In the genomic region with DNA sequence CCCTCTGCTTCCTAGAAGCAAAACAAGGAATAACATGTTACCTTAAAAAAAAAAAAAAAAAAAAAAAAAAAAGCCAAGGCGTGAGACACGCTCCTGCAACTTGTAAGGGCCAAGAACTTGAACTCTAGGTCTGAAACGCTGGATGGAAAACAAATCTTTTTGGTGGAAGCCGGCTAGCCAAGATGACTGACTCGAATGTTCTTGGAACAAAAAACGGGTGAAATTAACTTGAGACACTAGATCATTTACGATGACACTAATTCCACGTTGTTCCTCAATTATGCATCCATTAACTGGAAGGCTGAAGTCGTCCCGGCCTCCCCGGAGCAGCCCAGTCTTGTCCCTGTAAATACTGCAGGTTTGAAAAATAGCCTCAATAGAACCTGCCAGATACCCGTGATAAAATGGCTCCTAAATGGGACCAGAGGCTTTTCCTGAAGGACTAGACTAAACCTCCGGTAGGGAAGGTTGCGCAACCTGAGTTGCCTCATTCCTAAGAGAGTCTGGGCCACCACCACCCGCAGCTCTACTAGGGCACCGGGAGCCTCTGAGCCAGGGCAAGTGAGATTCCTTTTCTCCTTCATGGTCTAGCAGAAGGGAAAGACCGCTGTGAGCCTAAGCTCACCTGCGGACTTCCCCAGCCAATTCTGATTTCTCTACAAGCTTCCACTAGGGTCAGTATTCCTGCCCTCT, we compare ENCODE assay signal across 7 mouse cellular contexts. TPM values are rescaled to one million over a fixed set of nuclear protein-coding genes. Genes with fewer than 3 reads are reported as not detected.
DNase-seq lines count a peak whose midpoint lies in the region; ATAC-seq and TF ChIP-seq lines count a peak whose summit lies in the region.

No protein-coding gene starts in this region.

- H3K4me1 ChIP-seq in lung, embryonic 15.5 days, result peaks cover 25% of the 10 kb centered on the region
- peaks cover 2% of the 10 kb centered on the region; the same call in 1 of the 2 replicates for H3K4me1 ChIP-seq in lung, adult 2 months (ENCODE audit: control insufficient read depth, insufficient read depth, low read length)
- H3K4me1 ChIP-seq in limb, embryonic 13.5 days, result peaks cover 18% of the 10 kb centered on the region
- H3K4me1 ChIP-seq in stomach, embryonic 15.5 days, result peaks cover 18% of the 10 kb centered on the region

- H3K27me3 ChIP-seq in lung, embryonic 15.5 days, result peaks cover 74% of the 10 kb centered on the region
- peaks cover 92% of the 10 kb centered on the region for H3K27me3 ChIP-seq in limb, embryonic 13.5 days
- H3K27me3 ChIP-seq in stomach, embryonic 15.5 days (replicated peaks), result peaks cover 63% of the 10 kb centered on the region

- 4% methylated on average over 18 of the region's 18 CpGs for whole genome bisulfite sequencing in lung, embryonic 15.5 days
- WGBS in lung, adult 2 months, result 17% methylated on average over 18 of the region's 18 CpGs
- WGBS in limb, embryonic 13.5 days, result 2% methylated on average over 18 of the region's 18 CpGs
- 1% methylated on average over 18 of the region's 18 CpGs for WGBS in stomach, embryonic 15.5 days

- DNase-seq in lung, adult 2 months, result no peak
- DNase-seq in natural killer cell, adult 2 months (ENCODE audit: low spot score in 2 of 2), result no peak
- DNase-seq in layer of hippocampus, adult 9-10 months (ENCODE audit: low spot score), result no peak

- no peak for TF ChIP-seq POLR2A in lung, adult 2 months (IDR thresholded peaks at IDR 0.05; ENCODE audit: borderline replicate concordance, extremely low read depth, low read depth, low read length)

- no peaks in the 10 kb centered on the region for H3K9me3 ChIP-seq in lung, embryonic 15.5 days
- H3K9me3 ChIP-seq in limb, embryonic 13.5 days, result no peaks in the 10 kb centered on the region
- no peaks in the 10 kb centered on the region for H3K9me3 ChIP-seq in stomach, embryonic 15.5 days

- no peak overlapping the region for H3K9ac ChIP-seq in lung, embryonic 15.5 days
- H3K9ac ChIP-seq in limb, embryonic 13.5 days, result no peak overlapping the region
- no peak overlapping the region for H3K9ac ChIP-seq in stomach, embryonic 15.5 days

- no peaks in the 10 kb centered on the region for H3K36me3 ChIP-seq in lung, embryonic 15.5 days
- H3K36me3 ChIP-seq in limb, embryonic 13.5 days, result no peaks in the 10 kb centered on the region
- H3K36me3 ChIP-seq in stomach, embryonic 15.5 days, result no peaks in the 10 kb centered on the region

- ATAC-seq in lung, embryonic 15.5 days (ENCODE audit: borderline replicate concordance, extremely low read depth, low FRiP score, low TSS enrichment), result no peak
- peak; percentile 65 for ATAC-seq in granulocyte monocyte progenitor cell, adult 5-6 weeks (replicated peaks; ENCODE audit: poor library complexity, severe bottlenecking)
- no peak for ATAC-seq in limb, embryonic 13.5 days (ENCODE audit: low FRiP score, low read depth)
- no peak for ATAC-seq in stomach, embryonic 15.5 days (ENCODE audit: insufficient read depth, low FRiP score, low read depth)

- TF ChIP-seq CTCF in lung, adult 2 months (IDR thresholded peaks at IDR 0.05; ENCODE audit: insufficient read depth, low read length), result no peak

- H3K27ac ChIP-seq in lung, embryonic 15.5 days, result no peak overlapping the region
- H3K27ac ChIP-seq in limb, embryonic 13.5 days, result no peak overlapping the region
- no peak overlapping the region for H3K27ac ChIP-seq in stomach, embryonic 15.5 days

- H3K4me2 ChIP-seq in lung, embryonic 15.5 days, result peak overlapping the region; percentile 90
- H3K4me2 ChIP-seq in limb, embryonic 13.5 days (replicated peaks), result peak overlapping the region; percentile 89
- peak overlapping the region; percentile 84 for H3K4me2 ChIP-seq in stomach, embryonic 15.5 days

- peak overlapping the region; percentile 53 for H3K4me3 ChIP-seq in lung, embryonic 15.5 days
- H3K4me3 ChIP-seq in lung, adult 2 months (replicated peaks; ENCODE audit: extremely low read depth, low read depth, low read length), result no peak overlapping the region
- peak overlapping the region; percentile 52 for H3K4me3 ChIP-seq in limb, embryonic 13.5 days
- peak overlapping the region; percentile 46 for H3K4me3 ChIP-seq in stomach, embryonic 15.5 days (replicated peaks)

RNA-seq across cellular contexts. Expression of a gene that starts 1.0 kb away (rescaled TPM):
- 17.6 and 19.0 TPM in 2 replicates for polyA plus RNA-seq in lung, embryonic 15.5 days (2015; fragmentation: Nextera tagmentation; extraction: Ambion mirVana)
- 32.5 and 33.3 TPM in 2 replicates for polyA plus RNA-seq in lung, adult 2 months (2012; rRNA removed)
- 0.75 and 3.4 TPM in 2 replicates for total RNA-seq in granulocyte monocyte progenitor cell, adult 5-6 weeks (2014; fragmentation: Nextera tagmentation)
- total RNA-seq in granulocyte monocyte progenitor cell, adult 5-6 weeks (2017), result 3.7 TPM in 2 replicates
- polyA plus RNA-seq in limb, embryonic 13.5 days (2015; fragmentation: Nextera tagmentation; extraction: Ambion mirVana), result 9.5 and 9.6 TPM in 2 replicates
- 13.6 and 14.0 TPM in 2 replicates for polyA plus RNA-seq in stomach, embryonic 15.5 days (2015; fragmentation: Nextera tagmentation; extraction: Ambion mirVana)
